Mouse (Mus musculus) kidney, postnatal 10 days (tissue): ENCODE results near the gene Rnf208.

ENCODE experiments used
- DNase-seq: peaks from one replicate; pipeline ENCODE4 v3.0.0; 2021; ENCODE audit warnings: mixed read lengths

Rnf208 gene

GRCm38 (mm10) chr2:25242101-25242506, at the start of gene Rnf208, which contains the start of gene Cysrt1:
TSS of gene Rnf208 (plus strand) at chr2:25242255.
TSS of gene Cysrt1 (minus strand) at chr2:25242452.
- peak; percentile 43 for DNase-seq

- peak; percentile 90 for DNase-seq
Measured at GRCm38 (mm10) chr2:25193330-25193770, 48.7 kb upstream of the Rnf208 start.

GRCm38 (mm10) chr2:25194006-25194405, 48.0 kb upstream of the Rnf208 start:
- DNase-seq: no peak

GRCm38 (mm10) chr2:25194486-25195171, 47.4 kb upstream of the Rnf208 start:
- peak; percentile 36 for DNase-seq

GRCm38 (mm10) chr2:25195211-25196156, 46.6 kb upstream of the Rnf208 start:
- DNase-seq: peak; percentile 85

GRCm38 (mm10) chr2:25196172-25196954, 45.7 kb upstream of the Rnf208 start, which contains the start of gene Tor4a:
TSS of gene Tor4a (minus strand) at chr2:25196886.
- peak; percentile 88 for DNase-seq

- DNase-seq: no peak
Measured at GRCm38 (mm10) chr2:25197191-25197590, 44.9 kb upstream of the Rnf208 start.

GRCm38 (mm10) chr2:25197946-25198345, 44.1 kb upstream of the Rnf208 start:
- DNase-seq: no peak

GRCm38 (mm10) chr2:25200631-25201030, 41.4 kb upstream of the Rnf208 start:
- DNase-seq: no peak

- DNase-seq: peak; percentile 66
Measured at GRCm38 (mm10) chr2:25203631-25204214, 38.3 kb upstream of the Rnf208 start.

GRCm38 (mm10) chr2:25207593-25207992, 34.5 kb upstream of the Rnf208 start:
- DNase-seq: no peak

- DNase-seq: no peak
Measured at GRCm38 (mm10) chr2:25210686-25211085, 31.4 kb upstream of the Rnf208 start.

- DNase-seq: peak; percentile 94
Measured at GRCm38 (mm10) chr2:25211121-25211670, 30.9 kb upstream of the Rnf208 start, which contains the start of gene Nelfb. TSS of gene Nelfb (minus strand) at chr2:25211489.

GRCm38 (mm10) chr2:25213266-25213865, 28.7 kb upstream of the Rnf208 start:
- DNase-seq: no peak

GRCm38 (mm10) chr2:25214444-25214843, 27.6 kb upstream of the Rnf208 start, which contains the start of gene Stpg3:
TSS of gene Stpg3 (minus strand) at chr2:25214637.
- peak; percentile 56 for DNase-seq

- no peak for DNase-seq
Measured at GRCm38 (mm10) chr2:25217666-25218065, 24.4 kb upstream of the Rnf208 start.

GRCm38 (mm10) chr2:25218445-25218844, 23.6 kb upstream of the Rnf208 start, which contains the start of gene Fam166a:
TSS of gene Fam166a (plus strand) at chr2:25218745.
- DNase-seq: no peak

GRCm38 (mm10) chr2:25221331-25221772, 20.7 kb upstream of the Rnf208 start:
- no peak for DNase-seq

GRCm38 (mm10) chr2:25223681-25224491, 18.2 kb upstream of the Rnf208 start:
- DNase-seq: peak; percentile 87

GRCm38 (mm10) chr2:25224492-25224765, 17.6 kb upstream of the Rnf208 start, which contains the start of gene Tubb4b:
TSS of gene Tubb4b (minus strand) at chr2:25224702.
- no peak for DNase-seq
